Mouse (Mus musculus) lung, postnatal 0 days (tissue): ENCODE results near the gene Vps72.

Experiments
- CTCF ChIP-seq: IDR thresholded peaks from 2 replicates; pipeline ENCODE4 v1.5.1; 2016; ENCODE audit warnings: antibody characterized with exemption, mild to moderate bottlenecking
- EP300 ChIP-seq: IDR thresholded peaks from 2 replicates; pipeline ENCODE4 v1.6.1; 2016; ENCODE audit warnings: antibody characterized with exemption, mild to moderate bottlenecking, control low read depth

DNA sequence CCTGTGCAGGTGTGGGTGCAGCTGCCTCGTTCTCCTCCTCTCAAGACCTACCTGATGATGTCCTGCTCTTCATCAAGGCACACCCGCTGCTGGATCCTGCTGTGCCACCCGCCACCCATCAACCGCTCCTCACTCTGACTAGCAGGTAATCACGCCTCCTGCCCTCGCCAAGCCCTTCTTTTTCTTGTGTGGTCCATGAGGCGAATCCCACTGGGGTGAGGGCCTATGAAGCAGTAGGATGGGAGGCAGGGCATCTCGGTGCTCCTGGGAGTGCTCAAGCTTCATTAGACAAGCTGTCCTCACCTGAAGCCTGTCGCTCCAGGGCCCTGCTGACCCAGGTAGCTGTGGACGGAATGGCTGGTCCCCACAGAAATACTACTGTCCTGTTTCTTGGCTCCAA lies 59.2 kb downstream of the Vps72 start:
- no peak for TF ChIP-seq CTCF
- TF ChIP-seq EP300, result no peak
